Mouse (Mus musculus) lung, embryonic 14.5 days (tissue): ENCODE results near the gene Pld4. TPM values are rescaled to one million over a fixed set of nuclear protein-coding genes. Genes with fewer than 3 reads are reported as not detected.

Experiments
- ATAC-seq: fragments of 200-750 bp; cut with Nextera tagmentation; 2 replicates; pipeline ENCODE4 v1.8.0; 2017; ENCODE audit warnings: mild to moderate bottlenecking, moderate TSS enrichment, moderate library complexity; ENCODE audit not compliant: insufficient read depth
- DNase-seq: peaks from one replicate; pipeline ENCODE4 v3.0.0-alpha.2; 2015
- H3K27ac ChIP-seq: fragments of 300-500 bp; sonication (generic); 2 replicates; pipeline ENCODE4 v1.5.1; 2014; ENCODE audit warnings: low read depth, mild to moderate bottlenecking, moderate library complexity
- H3K27me3 ChIP-seq: fragments of 300-500 bp; sonication (generic); 2 replicates; pipeline ENCODE4 v1.6.1; 2014; ENCODE audit warnings: low read length, control low read depth; ENCODE audit not compliant: insufficient read depth
- H3K36me3 ChIP-seq: fragments of 300-500 bp; sonication (generic); 2 replicates; pipeline ENCODE4 v1.6.1; 2014; ENCODE audit warnings: control low read depth; ENCODE audit not compliant: insufficient read depth
- H3K4me1 ChIP-seq: fragments of 300-500 bp; sonication (generic); 2 replicates; pipeline ENCODE4 v1.6.1; 2014; ENCODE audit warnings: antibody characterized with exemption, control low read depth; ENCODE audit not compliant: insufficient read depth
- H3K4me2 ChIP-seq: fragments of 300-500 bp; sonication (generic); 2 replicates; pipeline ENCODE4 v1.6.1; 2014; ENCODE audit warnings: mild to moderate bottlenecking
- H3K4me3 ChIP-seq: fragments of 300-500 bp; sonication (generic); 2 replicates; pipeline ENCODE4 v1.5.1; 2014; ENCODE audit warnings: low read depth, low read length
- H3K9ac ChIP-seq: fragments of 300-500 bp; sonication (generic); 2 replicates; pipeline ENCODE4 v1.6.1; 2014
- H3K9me3 ChIP-seq: fragments of 300-500 bp; sonication (generic); 2 replicates; pipeline ENCODE4 v1.6.1; 2016; ENCODE audit warnings: low read depth, low read length, control low read depth
- CTCF ChIP-seq: IDR thresholded peaks from 2 replicates; pipeline ENCODE4 v1.5.1; 2016; ENCODE audit warnings: antibody characterized with exemption, low read depth
- WGBS: fragments of 180-500 bp; shearing (Covaris S2); extraction: QIAGEN DNeasy Blood & Tissue Kit; methylation state at CpG from one replicate; pipeline ENCODE4 v1.1.7; 2014; 5-methylcytosine and 5-hydroxymethylcytosine counted together
- polyA plus RNA-seq: library from polyadenylated mRNA; unstranded; fragments of >200 nt; fragmentation: Nextera tagmentation; extraction: Ambion mirVana; gene quantifications from 2 replicates; pipeline ENCODE4 v1.2.1, GENCODE M21; 2014

Pld4 gene
- 9.3 and 10.9 TPM in 2 replicates for polyA plus RNA-seq

DNA sequence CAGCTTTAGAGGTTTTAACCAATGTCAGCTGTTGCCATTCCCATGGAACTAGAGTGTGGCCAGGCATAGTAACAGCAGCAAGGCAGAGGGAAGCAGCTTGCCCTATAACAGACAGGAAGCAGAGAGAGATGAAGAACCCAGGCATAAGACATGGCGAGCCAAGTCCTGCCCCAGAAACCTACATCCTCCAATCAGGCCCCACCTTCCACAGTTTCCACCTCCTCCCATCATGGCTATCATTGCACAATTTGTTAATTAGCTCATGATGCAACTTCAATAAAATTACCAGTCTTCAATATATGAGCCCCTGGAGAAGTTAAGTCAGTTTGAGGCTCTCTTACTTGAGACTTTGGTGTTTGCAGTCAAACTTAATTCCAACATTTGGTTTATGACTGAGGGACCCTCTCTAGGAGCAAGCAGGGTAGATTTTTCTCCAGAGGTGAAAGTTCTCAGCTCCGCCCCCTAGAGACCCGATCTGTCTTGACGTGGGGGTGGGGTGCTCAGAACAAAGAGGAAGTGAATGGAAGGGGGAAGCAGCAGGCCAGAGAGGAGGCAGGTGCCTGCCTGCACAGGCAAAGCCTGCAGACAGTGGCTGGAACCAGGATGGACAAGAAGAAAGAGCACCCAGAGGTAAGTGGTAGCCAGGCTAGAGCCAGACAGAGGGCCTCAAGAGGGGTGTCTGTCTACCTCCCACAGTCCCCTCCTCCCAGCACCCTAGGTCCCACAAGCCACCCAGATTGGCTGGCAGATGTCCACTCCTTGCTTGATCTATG is at the start of gene Pld4:
Pld4 (plus strand) TSS at position 502 of the 773 bp plus-strand sequence.
- H3K9me3 ChIP-seq, result no peaks in the 10 kb centered on the region
- H3K27ac ChIP-seq, result no peak within 1 kb of the TSS
- no peak within 1 kb of the TSS for H3K9ac ChIP-seq
- H3K4me2 ChIP-seq, result no peak within 1 kb of the TSS
- no peak within 1 kb of the TSS for H3K4me3 ChIP-seq
- no peaks in the 10 kb centered on the region for H3K36me3 ChIP-seq
- DNase-seq, result no peak
- WGBS, result 40% methylated on average over 4 of the region's 4 CpGs
- H3K27me3 ChIP-seq, result no peaks in the 10 kb centered on the region
- no peak for ATAC-seq
- no peak for TF ChIP-seq CTCF
- no peaks in the 10 kb centered on the region for H3K4me1 ChIP-seq

DNA sequence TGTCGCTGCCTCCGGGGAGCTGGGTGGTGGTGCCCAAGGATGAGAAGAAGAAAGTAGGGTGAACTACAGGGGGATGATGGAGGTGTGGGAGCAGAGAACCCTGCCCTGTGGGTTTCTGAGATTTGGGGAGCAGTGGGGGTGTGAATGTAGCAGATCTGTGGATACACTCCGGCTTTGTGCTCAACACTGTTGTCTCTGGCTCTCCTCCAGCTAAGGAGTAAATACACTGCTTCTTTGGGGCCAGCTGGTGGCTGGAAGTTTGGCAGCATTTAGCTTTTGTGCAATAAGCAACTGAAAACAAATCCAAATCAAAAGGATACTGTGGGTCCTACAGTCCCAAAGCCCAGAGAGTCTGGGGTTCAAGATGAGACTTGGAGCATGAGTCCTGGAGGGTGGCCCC is 46.5 kb upstream of the Pld4 start:
- Histone ChIP-seq H3K4me1 (no peaks in the 10 kb centered on the region), H3K4me3 (no peak overlapping the region), H3K36me3 (no peaks in the 10 kb centered on the region), H3K4me2 (no peak overlapping the region), H3K9me3 (no peaks in the 10 kb centered on the region), H3K27me3 (no peaks in the 10 kb centered on the region), H3K9ac (no peak overlapping the region), H3K27ac (no peak overlapping the region)
- WGBS, result 58% methylated on average over 3 of the region's 3 CpGs
- ATAC-seq (peak; percentile 44), DNase-seq (peak; percentile 86)
- no peak for TF ChIP-seq CTCF

DNA sequence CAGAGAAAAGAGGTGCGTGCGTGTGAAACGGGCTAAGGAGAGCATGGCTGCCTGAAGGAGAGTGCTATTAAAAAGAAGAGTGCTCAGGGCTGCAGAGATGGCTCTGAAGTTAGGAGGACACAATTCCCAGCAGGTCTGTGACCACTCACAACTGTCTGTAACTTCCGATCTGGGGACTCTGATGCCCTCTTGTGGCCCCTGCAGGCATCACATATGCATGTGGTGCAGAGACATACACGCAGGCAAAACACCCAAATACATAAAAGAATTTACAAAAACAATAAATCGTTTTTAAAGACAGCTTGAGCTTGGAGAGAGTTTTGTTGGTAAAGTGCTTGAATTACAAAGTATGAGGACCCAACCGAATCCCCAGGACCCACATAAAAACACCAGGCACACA is 43.3 kb upstream of the Pld4 start:
- Histone ChIP-seq H3K4me2 (no peak overlapping the region), H3K36me3 (no peaks in the 10 kb centered on the region), H3K27me3 (peaks cover 11% of the 10 kb centered on the region; the same call in 1 of the 2 replicates), H3K9me3 (no peaks in the 10 kb centered on the region), H3K4me3 (no peak overlapping the region), H3K4me1 (no peaks in the 10 kb centered on the region), H3K9ac (no peak overlapping the region), H3K27ac (no peak overlapping the region)
- 28% methylated on average over 7 of the region's 7 CpGs for WGBS
- no peak for ATAC-seq
- peak; percentile 77 for DNase-seq
- peak; percentile 74 for TF ChIP-seq CTCF

DNA sequence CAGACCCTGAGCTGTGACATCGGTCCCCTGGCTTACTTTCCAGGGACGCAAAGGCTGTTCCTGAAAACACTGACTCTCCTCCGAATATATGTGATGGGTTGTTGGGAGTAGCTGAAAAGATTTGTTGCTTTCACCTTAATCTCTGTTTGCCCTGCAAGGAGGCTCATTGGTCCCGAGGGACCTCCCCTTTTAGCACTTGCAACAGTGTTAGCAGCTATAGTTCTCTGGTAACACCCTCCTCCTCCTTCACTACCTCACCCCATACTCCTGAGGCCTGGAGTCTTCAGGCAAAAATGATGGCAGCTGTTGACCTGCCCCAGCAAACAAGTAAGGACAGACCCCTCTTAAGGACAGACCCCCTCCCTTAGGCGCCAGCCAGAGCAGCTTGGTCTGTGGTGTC is 41.5 kb upstream of the Pld4 start:
- DNase-seq, result no peak
- Histone ChIP-seq H3K27ac (no peak overlapping the region), H3K27me3 (peaks cover 15% of the 10 kb centered on the region; the same call in 1 of the 2 replicates), H3K4me3 (no peak overlapping the region), H3K4me1 (no peaks in the 10 kb centered on the region), H3K9ac (no peak overlapping the region), H3K9me3 (no peaks in the 10 kb centered on the region), H3K36me3 (no peaks in the 10 kb centered on the region), H3K4me2 (no peak overlapping the region)
- ATAC-seq, result no peak
- 39% methylated on average over 5 of the region's 5 CpGs for WGBS
- no peak for TF ChIP-seq CTCF

DNA sequence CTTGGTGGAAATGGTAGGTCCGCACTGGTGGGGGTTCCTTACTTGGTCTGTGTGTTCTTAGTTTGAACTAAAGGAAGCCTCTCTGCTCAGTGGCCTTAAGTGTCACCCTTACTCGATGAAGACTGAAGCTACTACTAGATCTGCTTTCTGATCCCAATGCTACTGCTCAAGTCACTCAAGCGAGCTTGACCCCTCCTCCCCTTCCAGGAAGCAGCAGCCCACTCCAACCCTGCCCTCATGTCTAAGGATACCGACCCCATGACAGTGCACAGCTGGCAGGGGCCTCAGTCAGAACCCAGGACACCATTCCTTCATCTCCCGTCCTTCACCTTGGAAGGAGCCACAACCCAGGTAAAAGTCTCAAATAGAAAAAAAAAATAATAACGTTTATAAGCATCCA is 40.2 kb upstream of the Pld4 start, which contains the start of gene Cep170b:
Cep170b (plus strand) TSS at position 240 of the 400 bp plus-strand sequence.
- Histone ChIP-seq H3K27me3 (peaks cover 15% of the 10 kb centered on the region; the same call in 1 of the 2 replicates), H3K4me1 (no peaks in the 10 kb centered on the region), H3K9me3 (no peaks in the 10 kb centered on the region), H3K4me2 (peak within 1 kb of the TSS; percentile 98), H3K27ac (peak within 1 kb of the TSS; percentile 90), H3K4me3 (peak within 1 kb of the TSS; percentile 75), H3K36me3 (0 out of 2 replicates have a peak, but pooled peaks cover 5% of the 10 kb centered on the region), H3K9ac (peak within 1 kb of the TSS; percentile 40)
- no peak for DNase-seq
- ATAC-seq, result no peak
- no peak for TF ChIP-seq CTCF
- 47% methylated on average over 6 of the region's 6 CpGs for WGBS

DNA sequence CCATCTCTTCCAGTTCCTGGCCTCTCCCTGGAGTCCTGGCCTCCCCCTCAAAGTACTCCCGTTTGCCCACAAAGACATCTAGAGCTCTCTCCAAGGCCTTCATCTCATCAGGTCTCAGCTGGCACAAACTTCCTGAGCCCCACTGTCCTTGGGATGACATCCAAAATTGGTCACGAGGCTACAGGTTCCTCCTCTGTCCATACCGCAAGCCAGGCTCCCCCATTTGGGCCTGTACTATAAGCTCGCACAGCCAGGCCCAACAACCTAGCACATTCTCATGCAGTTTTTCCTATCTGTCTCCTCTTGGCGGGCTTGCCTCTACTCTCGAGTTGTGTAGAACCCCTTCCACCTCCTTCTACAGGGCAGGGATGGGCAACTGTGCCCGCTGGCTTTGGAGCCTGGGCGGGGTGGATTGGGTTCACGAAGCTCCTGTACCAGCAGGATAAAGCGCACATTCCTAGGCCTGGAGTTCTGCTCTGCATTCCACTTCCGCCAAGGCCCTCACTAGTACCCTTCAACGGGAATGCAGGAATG is 39.5 kb upstream of the Pld4 start:
- DNase-seq, result no peak
- Histone ChIP-seq H3K36me3 (peaks cover 9% of the 10 kb centered on the region; the same call in 1 of the 2 replicates), H3K27me3 (peaks cover 15% of the 10 kb centered on the region; the same call in 1 of the 2 replicates), H3K9ac (peak overlapping the region; percentile 40), H3K27ac (peak overlapping the region; percentile 90), H3K9me3 (no peaks in the 10 kb centered on the region), H3K4me3 (peak overlapping the region; percentile 75), H3K4me2 (peak overlapping the region; percentile 98), H3K4me1 (no peaks in the 10 kb centered on the region)
- WGBS, result 44% methylated on average over 12 of the region's 12 CpGs
- no peak for ATAC-seq
- TF ChIP-seq CTCF, result no peak
